Mouse (Mus musculus) embryo, embryonic 10 days (tissue): ENCODE results near the gene Chrdl2.

Source experiments
- DNase-seq: peaks from one replicate; pipeline ENCODE4 v3.0.0-alpha.2; 2015; ENCODE audit warnings: low spot score

The Chrdl2 gene

DNA sequence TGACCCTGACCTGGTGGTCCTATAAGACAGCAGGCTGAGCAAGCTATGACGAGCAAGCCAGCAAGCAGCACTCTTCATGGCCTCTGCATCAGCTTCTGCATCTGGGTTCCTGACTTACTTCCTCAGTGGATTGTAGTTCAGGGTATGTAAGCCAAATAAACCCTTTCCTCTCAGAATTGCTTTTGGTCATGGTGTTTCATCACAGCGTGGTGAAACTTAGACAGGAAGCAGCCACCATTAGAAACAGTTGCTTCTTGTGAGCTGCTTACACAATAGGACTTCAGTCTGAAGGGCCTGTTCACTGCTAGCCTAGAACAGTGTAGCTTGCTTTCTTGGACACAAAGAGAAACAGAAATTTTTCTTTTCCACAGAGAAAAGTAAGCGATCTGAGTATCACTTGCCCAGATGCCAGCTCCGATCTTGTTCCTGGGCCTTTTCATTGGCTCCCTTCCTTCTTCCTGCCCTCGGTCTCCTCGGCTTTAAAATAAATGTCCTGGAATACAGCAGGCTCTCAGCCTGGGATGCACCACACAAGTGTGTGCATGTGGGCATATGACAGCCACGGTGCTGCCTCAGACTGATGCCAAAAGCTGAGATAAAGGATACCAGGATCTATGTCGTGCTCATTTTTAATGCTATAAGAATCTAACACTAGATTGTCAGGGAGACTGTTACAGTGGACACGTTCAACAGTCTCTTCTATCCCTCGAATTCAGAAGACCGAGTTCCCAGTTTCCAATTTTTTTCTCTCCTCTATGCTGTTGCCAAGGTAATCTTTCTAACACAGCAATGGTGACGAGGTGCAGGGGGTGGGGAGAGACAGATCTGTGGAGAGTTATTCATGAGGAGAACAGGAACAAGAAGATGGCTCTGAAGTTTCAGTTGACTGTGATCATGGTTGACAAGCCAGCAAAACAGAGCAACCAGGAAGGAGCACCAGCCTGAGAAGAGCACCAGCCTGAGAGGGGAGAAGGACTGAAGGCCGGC is 23.4 kb upstream of the Chrdl2 start:
- DNase-seq = no peak

DNA sequence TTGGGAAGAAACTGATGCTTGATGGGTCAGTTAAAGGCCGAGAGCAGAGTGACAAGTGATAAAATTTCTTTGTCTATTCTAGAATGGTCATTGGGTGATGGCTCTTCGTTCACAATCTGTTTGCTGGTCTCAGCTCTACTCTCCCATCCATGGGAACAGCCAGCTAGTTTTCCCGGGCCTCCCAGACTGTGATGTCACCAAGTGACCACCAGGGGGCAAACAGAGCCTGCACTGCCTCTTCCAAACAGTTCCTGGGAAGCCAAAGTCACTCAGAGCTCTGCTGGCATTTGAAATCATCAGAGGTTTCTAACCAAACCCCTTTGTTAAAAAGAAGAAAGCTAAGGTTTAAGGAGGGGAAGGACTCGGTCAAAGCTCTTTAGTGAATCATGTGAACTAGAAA is 17.2 kb upstream of the Chrdl2 start:
- peak; percentile 84 for DNase-seq

DNA sequence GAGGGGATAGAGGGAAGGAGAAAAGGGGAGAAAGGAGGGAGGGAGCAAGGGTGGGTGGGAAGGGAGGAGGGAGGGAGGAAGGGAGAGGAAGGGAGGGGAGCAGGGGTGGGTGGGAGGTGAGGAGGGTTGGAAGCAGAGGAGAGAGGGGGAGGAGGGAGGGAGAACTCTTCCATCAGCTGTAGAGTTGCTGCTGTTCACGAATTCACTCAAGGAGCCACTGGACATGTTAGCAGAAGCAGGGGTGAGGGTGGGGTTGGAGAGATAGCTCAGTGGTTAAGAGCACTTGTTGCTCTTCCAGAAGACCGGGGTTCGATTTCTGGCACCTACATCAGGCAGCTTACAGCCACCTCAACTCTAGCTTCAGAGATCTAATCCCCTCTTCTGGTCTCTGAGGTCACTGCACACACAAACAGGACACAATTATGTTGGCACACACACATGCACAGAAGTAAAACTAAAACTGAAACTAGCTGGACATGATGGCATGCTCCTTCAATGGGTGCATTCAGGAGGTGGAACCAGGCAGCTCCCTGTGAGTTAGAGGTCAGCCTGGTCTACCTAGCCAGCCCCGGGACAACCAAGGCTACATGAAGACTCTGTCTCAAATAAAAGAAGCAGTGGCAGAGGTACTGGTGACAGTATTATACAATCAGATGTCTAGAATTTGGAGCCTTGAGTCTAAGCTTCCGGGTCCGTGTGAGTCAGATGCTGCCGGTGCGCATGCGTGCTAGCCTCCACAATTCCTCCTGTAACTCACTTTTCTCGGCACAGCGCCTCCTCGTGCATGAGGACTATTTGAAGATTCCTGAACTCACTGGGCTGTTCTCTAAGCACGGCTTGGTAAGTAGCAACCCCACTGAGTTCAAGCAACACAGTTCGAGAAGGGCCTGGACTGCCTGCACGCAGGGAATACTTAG is 15.9 kb upstream of the Chrdl2 start:
- peak; percentile 52 for DNase-seq

DNA sequence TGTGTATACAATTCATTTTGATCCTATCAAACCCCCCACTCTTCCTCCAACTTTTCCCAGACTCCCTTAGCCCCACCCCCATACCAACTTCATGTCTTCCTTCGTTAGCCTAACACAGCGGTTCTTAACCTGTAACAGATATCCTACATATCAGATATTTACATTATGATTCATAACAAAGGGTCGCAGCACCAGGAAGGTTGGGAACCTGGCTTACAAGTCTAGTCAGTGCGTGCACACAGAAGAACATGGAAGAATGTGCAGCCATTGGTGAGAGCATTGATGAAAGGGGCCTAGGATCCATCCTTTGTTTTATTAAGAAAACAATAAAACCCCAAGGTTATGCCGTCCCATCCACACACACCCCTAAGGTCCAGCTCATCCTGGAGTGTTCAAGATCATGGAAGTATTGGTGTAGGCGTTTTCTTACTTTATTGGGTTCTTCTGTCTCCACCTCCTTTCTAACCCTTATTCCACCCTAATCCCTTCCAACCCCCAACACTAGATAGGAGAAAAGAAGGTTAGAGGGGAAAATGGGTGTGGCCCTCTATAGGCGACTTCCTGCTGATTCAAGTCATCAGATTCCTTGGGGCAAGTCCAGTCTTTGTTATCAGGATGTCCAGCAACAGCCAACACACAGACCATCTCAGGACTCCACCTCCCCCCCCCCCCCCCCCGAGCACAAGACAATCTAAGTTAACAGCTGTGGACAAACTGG is 14.8 kb upstream of the Chrdl2 start:
- no peak for DNase-seq

DNA sequence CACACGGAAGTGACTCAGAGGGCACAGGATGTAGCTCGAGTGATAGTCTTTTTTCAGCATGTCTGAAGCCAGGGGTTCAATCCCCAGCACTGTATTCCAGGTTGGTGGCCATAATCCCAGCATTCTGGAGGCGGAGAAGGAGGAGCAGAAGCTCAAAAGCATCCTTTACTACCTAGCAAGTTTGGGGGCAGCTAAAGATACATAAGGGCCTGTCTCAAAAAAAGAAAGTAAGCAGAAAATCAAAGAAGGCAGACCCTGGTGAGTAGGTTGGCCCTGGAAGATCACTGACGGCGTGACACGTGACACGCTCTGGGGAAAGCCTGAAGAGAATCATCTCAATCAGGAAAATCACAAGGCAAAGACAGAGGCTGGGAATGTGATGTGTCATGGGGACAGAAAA is 12.8 kb upstream of the Chrdl2 start:
- no peak for DNase-seq

DNA sequence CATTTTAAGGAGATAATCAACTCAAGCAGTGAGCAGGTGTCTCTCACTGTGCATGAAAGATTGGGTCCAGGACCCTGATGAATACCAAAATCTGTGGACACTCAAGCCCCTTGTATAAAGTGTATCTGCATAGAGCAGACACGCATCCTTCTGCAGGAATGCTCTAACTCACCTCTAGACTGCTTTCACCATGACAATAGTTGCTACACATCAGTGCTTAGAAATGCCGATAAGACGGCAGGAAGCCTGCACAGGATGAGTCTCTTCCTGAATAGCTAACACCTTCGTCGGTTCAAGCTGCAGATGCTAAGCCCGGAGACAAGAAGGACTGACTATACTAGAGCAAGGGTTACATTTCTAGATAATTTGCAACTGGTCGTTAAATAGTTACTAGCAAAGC is 10.8 kb upstream of the Chrdl2 start:
- no peak for DNase-seq

DNA sequence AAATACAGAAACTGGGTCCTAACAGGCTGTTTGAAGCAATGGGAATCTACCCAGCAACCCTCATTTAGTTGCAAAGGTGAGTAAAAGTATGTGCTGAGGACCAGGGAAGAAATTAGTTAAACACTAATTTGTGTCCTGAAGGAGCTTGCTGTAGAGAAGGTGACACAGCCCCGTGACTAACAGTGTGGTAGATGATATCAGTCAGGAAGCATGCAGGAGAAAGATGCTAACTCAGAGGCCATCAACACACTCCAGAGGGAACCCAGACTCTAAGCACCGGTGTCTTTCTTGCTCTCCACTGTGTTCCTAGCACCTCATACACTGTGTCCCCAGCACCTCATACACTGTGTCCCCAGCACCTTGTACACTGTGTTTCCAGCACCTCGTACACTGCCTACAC is 7.3 kb upstream of the Chrdl2 start:
- DNase-seq = no peak

DNA sequence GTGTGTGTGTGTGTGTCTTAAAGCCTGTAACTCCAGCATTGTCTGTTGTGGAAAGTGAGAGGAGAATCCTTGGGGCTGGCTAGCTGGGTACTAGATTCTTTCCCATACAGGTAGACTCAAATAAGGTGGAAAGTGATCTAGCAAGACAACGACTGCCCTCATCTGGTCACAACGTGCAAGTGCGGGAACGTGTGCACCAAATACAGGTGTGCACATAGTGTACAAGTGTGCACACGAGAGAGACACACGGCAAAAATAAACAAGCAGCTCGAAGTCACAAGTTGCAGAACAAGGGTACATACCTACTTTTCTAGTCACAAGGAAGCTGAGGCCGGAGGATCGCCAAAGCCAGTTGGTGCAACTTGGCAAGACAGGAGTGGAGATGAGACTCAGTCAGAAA is 2.2 kb upstream of the Chrdl2 start:
- DNase-seq = no peak

DNA sequence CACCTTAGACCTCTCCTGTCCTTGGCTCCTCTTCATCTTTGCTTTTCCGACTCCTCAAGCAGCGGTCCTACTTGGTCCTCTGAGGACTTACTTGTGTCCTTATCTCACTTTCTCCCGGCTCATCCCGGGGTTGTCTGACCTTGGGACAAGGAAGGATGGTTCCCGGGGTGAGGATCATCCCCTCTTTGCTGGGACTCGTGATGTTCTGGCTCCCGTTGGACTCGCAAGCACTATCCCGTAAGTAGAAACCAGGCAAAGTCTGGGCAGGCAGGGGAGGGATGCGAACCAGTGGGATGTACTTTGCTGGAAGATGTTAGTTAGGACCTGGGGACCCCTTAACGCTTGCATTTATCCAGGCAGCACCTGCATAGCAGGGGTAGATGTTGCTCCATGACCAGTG is 439 bp downstream of the Chrdl2 start:
- DNase-seq = peak; percentile 11

DNA sequence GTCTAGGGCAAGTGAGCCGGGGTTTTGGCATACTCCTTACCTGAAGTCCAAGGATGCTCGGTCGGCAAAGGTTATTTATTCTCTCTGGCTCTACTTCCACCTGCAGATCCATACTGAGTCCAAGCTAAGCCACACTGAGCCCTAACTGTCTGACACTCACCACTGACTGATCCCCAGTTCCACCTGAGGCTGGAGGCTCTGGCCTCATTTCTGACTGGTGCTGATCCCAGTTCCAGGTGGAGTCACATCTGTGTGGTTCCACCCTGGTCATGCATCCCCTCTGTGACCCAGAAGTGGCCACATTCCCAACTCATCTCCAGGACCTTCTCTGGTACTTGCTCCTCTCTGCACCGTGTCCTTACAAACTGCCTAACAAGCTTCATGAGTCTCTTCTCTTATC is 2.8 kb downstream of the Chrdl2 start:
- DNase-seq = no peak

DNA sequence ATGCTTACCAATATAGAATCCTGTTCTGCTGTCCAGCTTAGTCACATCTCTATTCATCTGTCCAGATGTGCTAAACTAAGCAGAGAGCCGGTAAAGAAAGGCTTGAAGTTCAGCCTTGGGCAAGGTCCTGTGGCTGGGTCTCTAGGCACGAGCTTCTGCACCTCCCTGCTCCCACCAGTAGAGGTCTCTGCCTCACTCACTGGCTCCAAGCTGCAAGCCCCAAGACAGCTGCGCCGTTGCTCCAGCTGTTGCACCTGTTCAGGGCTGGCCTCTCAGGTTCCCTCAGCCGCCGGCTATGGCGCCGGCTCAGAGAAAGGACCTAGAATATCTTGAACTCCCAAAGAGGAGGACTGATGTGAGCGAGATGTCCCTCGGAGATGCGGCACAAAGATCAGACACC is 3.7 kb downstream of the Chrdl2 start:
- DNase-seq = peak; percentile 89

DNA sequence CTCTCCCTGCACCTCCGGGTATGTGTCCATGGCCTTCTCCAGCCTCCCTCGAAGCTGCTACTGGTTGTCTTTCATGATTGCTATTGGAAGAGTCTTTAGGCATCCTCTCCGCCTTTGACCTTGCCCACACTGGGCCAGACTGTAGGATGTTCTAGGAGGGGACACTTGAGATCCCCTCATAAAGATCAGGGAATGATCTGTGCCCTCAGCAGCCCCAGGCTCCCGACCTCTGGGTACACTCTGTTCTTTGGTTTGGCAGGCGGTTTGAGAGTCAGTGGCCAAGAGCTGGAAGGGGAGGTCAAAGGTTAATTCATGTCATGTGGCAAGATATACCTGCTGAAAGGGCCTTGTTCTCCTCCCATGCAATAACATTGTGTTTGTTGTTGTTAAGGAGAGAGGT is 4.7 kb downstream of the Chrdl2 start:
- DNase-seq = peak; percentile 81

DNA sequence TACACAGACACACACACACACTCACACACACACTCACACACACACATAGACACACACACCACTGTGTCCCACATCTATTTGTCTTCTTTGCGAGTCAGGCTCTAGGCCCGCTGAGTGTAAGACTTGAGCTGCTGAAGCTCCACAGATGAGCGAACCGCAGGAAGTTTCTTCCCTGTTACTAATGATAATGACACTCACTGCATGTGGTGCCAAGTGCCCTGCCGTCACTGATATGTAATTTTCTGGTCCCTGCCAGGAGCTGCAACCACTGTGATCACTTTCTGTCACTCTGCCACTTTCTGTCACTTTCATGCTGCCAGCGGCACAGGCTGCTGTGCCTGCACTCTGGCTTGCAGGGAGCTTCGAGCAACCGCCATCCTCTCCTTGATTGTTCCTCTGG is 6.1 kb downstream of the Chrdl2 start:
- no peak for DNase-seq

DNA sequence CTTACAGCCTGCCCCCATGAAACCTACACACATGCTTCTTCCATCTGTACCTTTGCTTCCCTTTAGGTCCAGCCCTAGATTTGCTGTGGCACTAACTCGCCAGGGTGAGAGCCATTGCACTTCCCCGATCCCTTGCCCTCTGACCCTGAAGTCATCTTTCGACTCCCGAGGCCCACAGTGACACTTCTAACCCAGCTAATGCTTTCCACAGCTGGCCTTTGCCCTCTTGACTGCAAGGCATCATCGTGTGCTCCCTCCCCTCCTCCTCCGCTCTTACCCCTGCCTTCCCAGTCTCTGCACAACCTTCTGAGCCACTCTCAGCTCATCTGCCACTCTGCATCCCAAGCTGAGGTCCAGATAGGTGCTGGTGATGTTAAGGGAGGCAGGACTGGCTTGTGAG is 6.5 kb downstream of the Chrdl2 start:
- DNase-seq = peak; percentile 88

DNA sequence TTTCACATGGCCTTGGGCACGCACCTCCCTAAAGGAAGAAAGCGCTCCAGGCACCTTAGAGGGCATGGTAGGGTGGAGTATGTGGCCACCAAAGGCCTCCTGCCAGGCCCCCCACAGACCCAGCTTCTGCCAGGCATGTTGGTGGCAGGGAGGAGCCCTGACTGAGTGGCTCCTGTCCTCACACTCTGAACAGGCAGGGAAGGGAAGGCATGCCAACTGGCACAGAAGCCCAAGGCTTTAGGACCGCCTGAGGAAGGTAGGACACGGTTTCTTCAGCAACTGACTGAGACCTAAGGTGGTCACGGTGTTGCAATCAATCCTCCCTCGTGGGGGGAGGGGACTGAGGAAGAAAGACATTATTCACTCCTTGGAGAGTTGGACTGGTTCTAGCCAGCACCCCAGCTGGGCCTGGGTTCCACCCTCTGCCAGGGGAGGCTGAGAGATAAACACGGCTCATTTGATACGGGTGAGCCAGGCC is 8.2 kb downstream of the Chrdl2 start:
- DNase-seq = no peak

DNA sequence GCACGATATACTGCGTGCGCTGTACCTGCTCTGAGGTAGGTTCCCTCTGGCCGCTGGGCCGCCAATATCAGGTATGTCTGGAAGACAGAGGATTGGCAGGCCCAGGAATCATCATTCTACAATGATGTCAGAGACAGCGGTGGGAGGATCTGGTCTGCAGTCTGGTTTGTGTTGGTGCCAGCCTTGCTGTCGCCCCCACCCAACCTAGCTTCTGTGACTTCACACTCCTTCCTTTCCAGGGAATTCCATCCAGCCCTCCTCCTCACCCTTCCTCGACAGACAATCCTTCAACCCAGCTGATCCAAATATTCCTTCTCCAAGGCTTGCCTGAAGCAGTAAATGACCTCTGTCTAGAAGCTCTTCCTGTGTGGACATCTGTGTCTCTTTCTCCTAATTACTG is 11.1 kb downstream of the Chrdl2 start:
- no peak for DNase-seq

DNA sequence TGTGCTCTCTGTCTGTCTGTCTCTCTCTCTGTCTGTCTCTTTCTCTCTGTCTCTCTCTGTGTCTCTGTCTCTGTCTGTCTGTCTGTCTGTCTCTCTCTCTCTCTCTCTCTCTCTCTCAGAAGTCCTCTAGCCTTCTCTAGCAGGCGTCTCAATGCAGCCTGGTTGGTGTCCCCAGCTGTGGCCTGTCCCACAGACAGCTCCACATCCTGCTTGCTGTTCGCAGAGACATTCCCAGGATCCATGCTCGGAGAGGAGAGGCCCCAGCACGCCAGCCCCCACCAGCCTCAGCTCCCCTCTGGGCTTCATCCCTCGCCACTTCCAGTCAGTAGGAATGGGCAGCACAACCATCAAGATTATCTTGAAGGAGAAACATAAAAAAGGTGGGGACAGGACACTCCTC is 21.4 kb downstream of the Chrdl2 start:
- DNase-seq = no peak

DNA sequence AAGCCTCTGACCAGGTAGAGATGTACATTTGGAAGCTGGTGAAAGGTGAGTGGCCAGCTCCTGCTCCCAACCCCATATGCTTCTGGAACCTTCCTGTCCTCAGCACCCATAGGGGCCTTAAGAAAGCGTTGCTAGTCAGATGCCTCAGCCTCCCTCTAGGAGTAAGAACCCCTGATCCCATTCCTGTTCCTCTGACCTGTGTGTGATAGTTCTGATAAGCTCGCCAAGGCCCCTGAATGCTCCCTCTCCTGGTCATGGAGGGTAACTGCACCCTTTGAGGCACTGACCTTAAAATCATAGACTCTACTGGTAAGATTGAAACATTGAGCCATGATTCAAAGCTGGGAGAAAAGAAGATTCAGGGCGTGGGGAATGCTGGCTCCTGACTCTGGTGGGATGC is 23.3 kb downstream of the Chrdl2 start:
- DNase-seq = peak; percentile 68

DNA sequence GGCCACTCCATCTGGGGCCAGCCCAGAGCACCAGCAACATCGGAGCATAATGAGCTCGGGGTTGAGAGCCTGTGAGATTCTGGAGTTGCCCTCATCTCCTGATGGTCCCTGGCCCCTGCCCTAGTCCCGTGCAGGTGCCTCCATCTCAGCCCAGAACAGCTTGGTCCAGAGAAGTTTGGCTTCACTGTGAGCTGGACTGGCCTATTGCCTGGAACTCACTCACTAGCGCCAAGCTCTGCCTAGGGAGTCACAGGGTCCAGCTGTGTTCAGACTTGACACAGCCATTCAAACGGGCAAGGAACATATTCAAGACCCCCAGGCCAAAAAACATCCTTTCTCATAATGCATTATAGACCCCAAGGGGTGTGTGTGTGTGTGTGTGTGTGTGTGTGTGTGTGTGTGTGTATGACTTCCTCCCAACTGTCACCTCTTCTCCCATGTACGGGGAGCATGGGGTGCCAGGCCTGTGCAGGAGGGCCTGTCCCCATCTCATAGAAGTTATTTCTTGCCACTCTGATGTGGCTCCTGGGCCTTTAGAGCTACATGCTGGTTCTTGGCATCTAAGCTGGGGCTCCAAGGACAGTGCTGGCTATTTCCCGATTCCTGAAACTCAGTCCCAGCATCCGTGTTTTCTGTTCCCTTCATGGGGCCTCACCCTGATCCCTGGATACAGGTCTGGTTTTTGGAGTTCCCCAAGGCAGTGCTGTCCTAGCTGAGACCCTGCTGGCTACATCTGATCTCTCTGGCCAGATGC is 25.2 kb downstream of the Chrdl2 start:
- no peak for DNase-seq

DNA sequence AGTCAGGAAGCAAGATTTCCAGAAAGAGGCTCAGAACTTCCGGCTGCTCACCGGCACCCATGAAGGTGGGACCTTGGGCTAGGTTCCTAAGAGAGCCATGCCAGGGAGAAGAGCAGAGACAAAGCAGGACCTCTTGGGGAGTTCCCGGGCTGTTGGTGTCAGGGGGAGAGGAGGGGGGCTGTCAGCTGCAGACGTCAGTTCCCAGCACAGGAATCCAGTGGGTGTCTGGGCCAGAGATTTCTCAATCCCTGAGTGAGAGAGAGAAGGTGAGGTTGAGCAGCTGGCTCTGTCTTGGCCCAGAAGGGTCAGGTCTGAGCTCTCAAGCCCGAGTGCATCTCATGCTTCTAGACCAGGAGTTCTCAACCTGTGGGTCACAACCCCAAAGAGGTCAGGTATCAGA is 27.7 kb downstream of the Chrdl2 start:
- no peak for DNase-seq

DNA sequence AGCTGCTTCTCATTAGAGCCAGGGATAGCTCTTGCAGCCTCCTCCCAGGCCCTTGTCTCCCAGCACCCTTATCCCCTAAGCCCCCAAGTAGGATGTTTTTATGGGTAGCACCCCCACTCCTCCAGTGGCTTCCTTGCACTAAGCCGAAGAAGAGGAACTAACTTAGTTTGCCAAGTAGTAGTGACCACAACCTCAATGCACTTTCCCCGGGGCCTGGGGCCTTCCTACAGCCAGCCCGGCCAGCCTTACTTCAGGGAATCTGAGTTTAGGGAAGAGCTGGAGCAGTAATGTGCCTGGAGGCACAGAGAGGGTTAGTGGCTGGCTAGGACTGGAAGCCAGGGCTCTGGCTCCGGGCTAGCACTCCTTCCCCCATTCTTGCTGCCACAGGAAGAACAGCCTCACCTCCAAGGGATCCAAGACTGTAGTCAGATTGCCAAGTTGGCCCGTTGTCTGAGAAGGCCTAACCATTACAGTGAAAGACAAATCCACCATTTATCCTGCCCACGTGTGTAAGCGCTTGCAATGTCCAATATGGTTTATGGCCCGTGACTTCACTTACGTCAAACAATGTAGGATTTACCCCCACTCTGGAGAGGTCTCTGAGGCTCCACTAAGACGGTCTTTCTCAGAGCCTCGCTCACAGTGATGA is 29.0 kb downstream of the Chrdl2 start:
- DNase-seq = no peak
